Mouse (Mus musculus) central nervous system, embryonic 14 days (tissue): ENCODE data around the gene Pithd1. TPM values are rescaled to one million over a fixed set of nuclear protein-coding genes. Genes with fewer than 3 reads are reported as not detected.

Experiments
- polyA plus RNA-seq: library from polyadenylated mRNA; depleted of rRNA; stranded (reverse); fragments of >200 nt; gene quantifications from 2 replicates; pipeline ENCODE4 v1.2.3, GENCODE M21; 2012; rRNA removed

Gene Pithd1
- polyA plus RNA-seq, result 49.7 and 50.1 TPM in 2 replicates

GRCm38 (mm10) chr4:135986943-135987710 is at the start of gene Pithd1:
TSS of gene Pithd1 (minus strand) at chr4:135987264.

GRCm38 (mm10) chr4:136021549-136022047 is 34.5 kb upstream of the Pithd1 start, which contains the start of gene Eloa:
TSS of gene Eloa (minus strand) at chr4:136021763.

DNA sequence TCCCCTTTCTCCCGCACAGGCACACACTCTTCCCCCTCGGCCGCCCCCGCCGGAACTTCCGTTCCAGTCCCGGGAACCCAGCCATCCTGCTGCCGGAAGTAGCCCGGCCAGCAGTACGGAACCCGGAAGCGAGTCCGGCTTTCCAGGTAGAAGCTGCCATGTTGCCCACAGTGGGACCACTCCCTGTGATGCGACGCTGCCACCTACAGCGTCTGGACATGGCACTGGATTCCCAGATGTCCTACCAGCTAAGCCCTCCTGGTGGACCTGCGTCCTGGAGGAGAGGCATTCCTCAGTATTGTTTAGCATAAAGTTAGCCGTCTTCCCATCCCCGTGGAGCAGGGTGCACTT is 14.5 kb downstream of the Pithd1 start, which contains the start of gene Lypla2:
Gene Lypla2 (minus strand): TSS at position 71 of the 351 bp plus-strand sequence.

GRCm38 (mm10) chr4:135963457-135964193 is 23.4 kb downstream of the Pithd1 start, which contains the start of gene Gale:
TSS of gene Gale (plus strand) at chr4:135963727.

DNA sequence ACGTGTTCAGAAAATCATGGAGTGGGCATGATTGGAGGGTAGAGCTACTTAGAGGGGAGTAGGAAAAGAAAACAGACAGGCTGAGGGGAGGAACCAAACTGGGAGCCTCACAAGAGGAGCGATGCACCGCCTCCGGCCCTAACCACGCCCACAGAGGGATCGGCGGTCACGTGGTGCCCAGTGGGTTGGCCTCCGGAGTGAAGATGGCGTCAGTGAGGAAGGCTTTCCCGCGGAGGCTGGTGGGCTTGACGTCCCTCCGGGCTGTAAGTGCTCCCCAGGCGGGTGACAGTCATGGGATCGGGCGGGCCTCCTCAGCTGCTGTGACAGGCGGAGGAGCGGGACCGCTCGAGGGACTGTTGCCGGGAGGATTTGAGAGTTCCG is 40.8 kb downstream of the Pithd1 start, which contains the start of gene Hmgcl:
Gene Hmgcl (plus strand): TSS at position 171 of the 381 bp plus-strand sequence.

Other genes starting within 250 kb of the Pithd1 start
- 0.09 and 2.8 TPM in 2 replicates for gene Myom3, start 227.5 kb downstream of the Pithd1 start, polyA plus RNA-seq
- gene Srsf10, start 131.5 kb downstream of the Pithd1 start, polyA plus RNA-seq, result 130 and 148 TPM in 2 replicates
- gene Pnrc2, start 113.4 kb downstream of the Pithd1 start, polyA plus RNA-seq, result 93.9 and 98.5 TPM in 2 replicates
- 0.09 and 0.19 TPM in 2 replicates for gene Cnr2, start 91.9 kb downstream of the Pithd1 start, polyA plus RNA-seq
- gene Fuca1, start 66.5 kb downstream of the Pithd1 start, polyA plus RNA-seq, result 39.6 and 43.6 TPM in 2 replicates
- gene Hmgcl, start 40.8 kb downstream of the Pithd1 start, polyA plus RNA-seq, result 50.2 and 56.2 TPM in 2 replicates
- 41.8 and 55.7 TPM in 2 replicates for gene Gale, start 23.5 kb downstream of the Pithd1 start, polyA plus RNA-seq
- 170 and 172 TPM in 2 replicates for gene Lypla2, start 14.6 kb downstream of the Pithd1 start, polyA plus RNA-seq
- gene Eloa, start 34.5 kb upstream of the Pithd1 start, polyA plus RNA-seq, result 20.4 and 21.3 TPM in 2 replicates
- gene Rpl11, start 66.2 kb upstream of the Pithd1 start, polyA plus RNA-seq, result 1,047 and 1,063 TPM in 2 replicates
- 115 and 144 TPM in 2 replicates for gene Id3, start 156.2 kb upstream of the Pithd1 start, polyA plus RNA-seq
- 4.5 and 6.0 TPM in 2 replicates for gene E2f2, start 185.1 kb upstream of the Pithd1 start, polyA plus RNA-seq
- 5.4 and 9.5 TPM in 2 replicates for gene Asap3, start 219.1 kb upstream of the Pithd1 start, polyA plus RNA-seq